Mouse (Mus musculus): ENCODE data around the gene Fam170b.

Gene Fam170b

GRCm38 (mm10) chr14:32833847-32834246 lies at the start of gene Fam170b:
Gene Fam170b (plus strand): TSS chr14:32833962.
- DNase-seq = no peak

- DNase-seq = no peak
These were observed 49.5 kb upstream of the Fam170b start for GRCm38 (mm10) chr14:32784130-32784747.

- no peak for DNase-seq
These were observed 49.0 kb upstream of the Fam170b start for GRCm38 (mm10) chr14:32784748-32785134.

GRCm38 (mm10) chr14:32785556-32786130 lies 48.1 kb upstream of the Fam170b start, which contains the start of gene Tmem273:
Gene Tmem273 (plus strand): TSS chr14:32785963.
- DNase-seq = no peak

- no peak for DNase-seq
These were observed 46.1 kb upstream of the Fam170b start for GRCm38 (mm10) chr14:32787691-32788090.

- no peak for DNase-seq
These were observed 37.4 kb upstream of the Fam170b start for GRCm38 (mm10) chr14:32796375-32796774.

GRCm38 (mm10) chr14:32797803-32798202 lies 36.0 kb upstream of the Fam170b start:
- DNase-seq = no peak

GRCm38 (mm10) chr14:32798355-32798754 lies 35.4 kb upstream of the Fam170b start:
- DNase-seq = no peak

- DNase-seq = no peak
These were observed 33.7 kb upstream of the Fam170b start for GRCm38 (mm10) chr14:32800048-32800447.

- DNase-seq = no peak
These were observed 32.6 kb upstream of the Fam170b start for GRCm38 (mm10) chr14:32801016-32801661.

GRCm38 (mm10) chr14:32801662-32802024 lies 32.1 kb upstream of the Fam170b start:
- DNase-seq = no peak

GRCm38 (mm10) chr14:32810111-32810510 lies 23.7 kb upstream of the Fam170b start:
- no peak for DNase-seq

- no peak for DNase-seq
These were observed 21.3 kb upstream of the Fam170b start for GRCm38 (mm10) chr14:32812429-32812828.

- no peak for DNase-seq
These were observed 18.8 kb upstream of the Fam170b start for GRCm38 (mm10) chr14:32814961-32815360.

- no peak for DNase-seq
These were observed 17.2 kb upstream of the Fam170b start for GRCm38 (mm10) chr14:32816533-32816932.

- no peak for DNase-seq
These were observed 16.5 kb upstream of the Fam170b start for GRCm38 (mm10) chr14:32817258-32817657.

- no peak for DNase-seq
These were observed 14.5 kb upstream of the Fam170b start for GRCm38 (mm10) chr14:32819297-32819696.

- DNase-seq = no peak
These were observed 10.9 kb upstream of the Fam170b start for GRCm38 (mm10) chr14:32822812-32823211.

GRCm38 (mm10) chr14:32823861-32824260 lies 9.9 kb upstream of the Fam170b start:
- DNase-seq = no peak

GRCm38 (mm10) chr14:32824267-32825150 lies 9.3 kb upstream of the Fam170b start:
- no peak for DNase-seq

- DNase-seq = no peak
These were observed 8.2 kb upstream of the Fam170b start for GRCm38 (mm10) chr14:32825426-32826032.

GRCm38 (mm10) chr14:32827165-32827564 lies 6.6 kb upstream of the Fam170b start:
- no peak for DNase-seq

Measured in thymus, postnatal 36 days (tissue).